Mouse (Mus musculus) myocyte (in vitro differentiated cells): ENCODE results near the gene Gm45716.

Experiments used
- CEBPB ChIP-seq: IDR thresholded peaks from 2 replicates; pipeline ENCODE4 v1.6.1; 2011; ENCODE audit warnings: mild to moderate bottlenecking, moderate library complexity; ENCODE audit not compliant: poor library complexity, insufficient read depth, severe bottlenecking
- MYOD1 ChIP-seq, 3 experiments: IDR thresholded peaks; one replicate each; pipeline ENCODE4 v1.6.1; 2011; ENCODE audit warnings: control low read depth in 2 of 3, low read depth in 2 of 3, mild to moderate bottlenecking in 2 of 3, moderate library complexity in 1 of 3; ENCODE audit not compliant: insufficient read length in 2 of 3, control insufficient read depth in 1 of 3
- POLR2A ChIP-seq: IDR thresholded peaks from one replicate; pipeline ENCODE4 v1.6.1; 2011; ENCODE audit warnings: low read depth, mild to moderate bottlenecking, control low read depth, moderate library complexity; ENCODE audit not compliant: insufficient read length

- no peak for TF ChIP-seq CEBPB
- TF ChIP-seq POLR2A: no peak
- TF ChIP-seq MYOD1 (IDR thresholded peaks at IDR 0.05; ENCODE audit: control insufficient read depth in 1 of 3, insufficient read length in 2 of 3, low read depth in 2 of 3): no peak
Observed at GRCm38 (mm10) chr11:90259826-90260225, 72.3 kb downstream of the Gm45716 start.
